Mouse (Mus musculus) cerebellum, adult 9-11 months (tissue): ENCODE results near the gene Olfr729.

Experiments
- DNase-seq: peaks from one replicate; pipeline ENCODE4 v3.0.0; 2022

Gene Olfr729

GRCm38 (mm10) chr14:50152810-50153209 lies at the start of gene Olfr729:
Gene Olfr729 (minus strand): TSS chr14:50152910.
- DNase-seq = no peak

- no peak for DNase-seq
These were observed 35.4 kb upstream of the Olfr729 start, which contains the start of gene Olfr730 for GRCm38 (mm10) chr14:50188098-50188497. Gene Olfr730 (minus strand): TSS chr14:50188198.

GRCm38 (mm10) chr14:50142580-50142979 lies 10.1 kb downstream of the Olfr729 start, which contains the start of gene Olfr728:
Gene Olfr728 (minus strand): TSS chr14:50142680.
- no peak for DNase-seq

GRCm38 (mm10) chr14:50122886-50123285 lies 29.8 kb downstream of the Olfr729 start, which contains the start of gene Olfr727:
Gene Olfr727 (plus strand): TSS chr14:50123186.
- no peak for DNase-seq
